Mouse (Mus musculus): ENCODE results near the gene Zg16. TPM values are rescaled to one million over a fixed set of nuclear protein-coding genes. Genes with fewer than 3 reads are reported as not detected.

The Zg16 gene
- polyA plus RNA-seq, 1 experiment from 2014 or later = not detected

DNA sequence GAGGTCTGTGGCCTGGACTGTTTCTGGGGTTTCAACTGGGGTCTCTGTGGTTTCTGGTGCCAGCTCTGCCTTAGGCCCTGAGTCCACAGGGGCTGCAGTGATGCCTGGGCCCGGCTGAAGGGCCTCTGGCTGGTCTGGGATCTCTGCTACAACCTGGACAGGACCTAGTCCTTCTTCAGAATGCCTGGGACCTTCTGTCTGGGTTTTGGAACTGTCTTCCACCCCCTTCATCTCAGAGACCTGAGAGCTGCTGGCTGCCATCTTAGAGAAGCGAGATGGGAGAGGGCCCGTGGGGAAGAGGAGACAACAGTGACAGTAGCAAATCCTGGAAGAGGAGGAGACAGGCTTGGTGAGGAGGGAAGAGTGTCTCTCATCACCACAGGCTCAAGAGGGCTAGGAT, 67.1 kb downstream of the Zg16 start:
- Histone ChIP-seq H3K4me1 (ENCODE audit: control insufficient read depth, insufficient read depth, low read depth, low read length) (peaks cover 67% of the 10 kb centered on the region), H3K36me3 (ENCODE audit: control insufficient read depth, insufficient read depth, low read length) (peaks cover 14% of the 10 kb centered on the region), H3K27ac (ENCODE audit: low read depth, low read length) (peak overlapping the region; percentile 21; the same call in 1 of the 2 replicates), H3K4me2 (ENCODE audit: low read length) (peak overlapping the region; percentile 91), H3K27me3 (replicated peaks; ENCODE audit: control insufficient read depth, insufficient read depth, low read length) (no peaks in the 10 kb centered on the region), H3K4me3 (ENCODE audit: low read length) (peak overlapping the region; percentile 59), H3K9me3 (ENCODE audit: control insufficient read depth, low read length) (no peaks in the 10 kb centered on the region), H3K9ac (ENCODE audit: low read depth, low read length) (peak overlapping the region; percentile 83)
- WGBS = 44% methylated on average over 3 of the region's 3 CpGs
- ATAC-seq = no peak

DNA sequence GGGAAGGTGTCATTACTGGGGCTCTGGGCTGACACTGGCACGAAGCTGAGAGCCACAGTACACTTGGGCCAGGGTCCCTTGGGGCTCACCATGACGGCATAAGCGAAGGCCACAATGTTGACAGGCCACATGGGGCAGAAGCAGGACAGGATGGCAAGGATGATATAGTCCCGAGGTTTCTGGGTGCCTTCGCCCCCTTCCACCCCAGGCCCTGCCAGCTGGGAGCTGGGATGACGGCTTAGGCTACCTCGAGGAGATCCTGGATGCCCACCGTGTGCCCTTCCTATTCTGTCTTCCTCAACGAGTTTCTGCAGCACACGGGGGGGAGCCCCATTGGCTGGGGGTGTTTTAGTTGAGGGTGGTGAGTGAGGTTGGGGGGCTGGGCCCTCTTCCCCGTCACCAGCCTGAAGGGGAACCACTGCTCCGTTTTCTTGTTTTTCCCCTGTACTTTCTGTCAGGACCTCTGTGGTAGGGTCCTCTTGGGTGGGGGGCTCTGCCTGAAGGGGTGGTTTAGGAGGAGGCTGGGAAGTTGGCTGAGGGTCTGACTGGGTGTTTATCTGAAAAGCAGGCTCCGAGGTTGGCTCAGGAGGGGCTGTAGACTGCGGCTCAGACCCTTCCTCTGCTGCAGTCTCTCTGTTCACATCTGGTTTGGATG, 67.7 kb downstream of the Zg16 start:
- no peaks in the 10 kb centered on the region for H3K27me3 ChIP-seq (replicated peaks; ENCODE audit: control insufficient read depth, insufficient read depth, low read length)
- H3K36me3 ChIP-seq (ENCODE audit: control insufficient read depth, insufficient read depth, low read length) = peaks cover 14% of the 10 kb centered on the region
- H3K9me3 ChIP-seq (ENCODE audit: control insufficient read depth, low read length) = no peaks in the 10 kb centered on the region
- H3K4me1 ChIP-seq (ENCODE audit: control insufficient read depth, insufficient read depth, low read depth, low read length) = peaks cover 64% of the 10 kb centered on the region
- H3K27ac ChIP-seq (ENCODE audit: low read depth, low read length) = peak overlapping the region; percentile 21; the same call in 1 of the 2 replicates
- ATAC-seq = no peak
- peak overlapping the region; percentile 91 for H3K4me2 ChIP-seq (ENCODE audit: low read length)
- peak overlapping the region; percentile 59 for H3K4me3 ChIP-seq (ENCODE audit: low read length)
- peak overlapping the region; percentile 83 for H3K9ac ChIP-seq (ENCODE audit: low read depth, low read length)
- 80% methylated on average over 14 of the region's 14 CpGs for WGBS

DNA sequence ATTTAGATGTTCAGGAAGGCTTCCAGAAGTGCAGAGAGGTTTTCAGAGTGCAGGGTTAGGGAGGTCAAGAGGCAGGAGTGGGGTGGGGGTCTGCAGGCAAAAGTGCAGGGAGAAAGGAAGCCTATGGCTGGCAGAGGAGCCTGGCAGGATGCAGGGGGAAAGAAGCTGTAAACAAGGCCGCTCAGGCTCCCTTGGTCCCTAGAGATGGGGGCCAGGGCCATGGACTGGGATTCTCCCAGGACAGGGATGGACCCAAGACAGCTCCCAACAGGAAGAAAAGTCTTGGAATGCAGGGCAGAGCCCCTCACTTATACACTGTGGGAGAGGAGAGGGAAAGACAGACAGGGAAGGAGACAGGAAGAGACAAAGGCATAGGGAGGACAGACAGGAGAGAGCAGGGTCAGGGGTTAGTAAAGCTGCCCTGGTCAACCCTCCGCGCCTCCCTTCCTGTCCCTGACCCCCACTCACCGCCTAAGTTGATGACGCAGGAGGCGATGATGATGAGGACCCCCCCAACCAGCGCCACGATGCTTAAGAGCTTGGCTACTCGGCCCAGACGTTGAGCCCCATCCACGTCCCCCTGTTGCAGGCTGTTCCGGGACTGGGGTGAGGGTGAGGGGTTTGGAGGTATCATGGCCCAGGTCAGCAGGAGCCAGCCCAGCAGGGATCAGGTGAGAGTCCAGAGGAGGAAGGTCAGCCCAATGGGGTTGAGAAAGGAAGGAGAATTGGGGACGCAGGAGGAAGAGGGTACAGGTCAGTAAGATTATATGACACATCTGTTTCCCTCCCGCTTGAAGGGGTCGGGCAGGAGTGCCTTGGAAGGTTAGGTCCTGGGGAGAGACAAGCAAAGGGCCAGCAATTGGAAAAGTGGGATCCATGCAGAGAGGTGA, 68.5 kb downstream of the Zg16 start:
- H3K4me2 ChIP-seq (ENCODE audit: low read length) = peak overlapping the region; percentile 91
- H3K4me3 ChIP-seq (ENCODE audit: low read length) = no peak overlapping the region
- peaks cover 61% of the 10 kb centered on the region for H3K4me1 ChIP-seq (ENCODE audit: control insufficient read depth, insufficient read depth, low read depth, low read length)
- H3K36me3 ChIP-seq (ENCODE audit: control insufficient read depth, insufficient read depth, low read length) = peaks cover 14% of the 10 kb centered on the region
- peak overlapping the region; percentile 12 for H3K9ac ChIP-seq (ENCODE audit: low read depth, low read length)
- H3K27me3 ChIP-seq (replicated peaks; ENCODE audit: control insufficient read depth, insufficient read depth, low read length) = no peaks in the 10 kb centered on the region
- H3K27ac ChIP-seq (ENCODE audit: low read depth, low read length) = no peak overlapping the region
- WGBS = 86% methylated on average over 15 of the region's 15 CpGs
- ATAC-seq = no peak
- H3K9me3 ChIP-seq (ENCODE audit: control insufficient read depth, low read length) = no peaks in the 10 kb centered on the region

DNA sequence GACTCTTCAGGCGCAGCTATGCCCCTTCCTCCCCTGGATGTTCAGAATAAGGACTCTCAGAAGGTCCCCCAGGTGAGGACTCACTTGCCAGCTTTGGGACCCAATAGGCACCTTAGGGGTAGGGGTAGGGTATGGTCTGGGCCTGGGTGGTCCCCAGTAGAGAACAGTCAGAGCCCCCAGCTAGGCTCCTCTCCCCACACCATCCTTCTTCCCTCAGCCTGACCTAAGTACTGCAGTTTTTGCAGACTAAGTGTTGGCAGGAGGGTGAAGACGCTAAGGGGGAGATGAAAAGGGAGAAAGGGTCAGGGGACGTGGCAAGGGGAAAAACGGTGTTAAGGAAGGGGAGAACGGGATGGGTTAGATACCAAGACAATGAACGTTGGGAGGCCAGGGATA, 69.2 kb downstream of the Zg16 start:
- H3K36me3 ChIP-seq (ENCODE audit: control insufficient read depth, insufficient read depth, low read length) = peaks cover 8% of the 10 kb centered on the region
- no peaks in the 10 kb centered on the region for H3K27me3 ChIP-seq (replicated peaks; ENCODE audit: control insufficient read depth, insufficient read depth, low read length)
- ATAC-seq = no peak
- peak overlapping the region; percentile 33 for H3K4me2 ChIP-seq (ENCODE audit: low read length)
- H3K9me3 ChIP-seq (ENCODE audit: control insufficient read depth, low read length) = no peaks in the 10 kb centered on the region
- H3K4me1 ChIP-seq (ENCODE audit: control insufficient read depth, insufficient read depth, low read depth, low read length) = peaks cover 54% of the 10 kb centered on the region
- peak overlapping the region; percentile 39 for H3K9ac ChIP-seq (ENCODE audit: low read depth, low read length)
- H3K27ac ChIP-seq (ENCODE audit: low read depth, low read length) = peak overlapping the region; percentile 49; the same call in 1 of the 2 replicates
- 56% methylated on average over 6 of the region's 6 CpGs for WGBS
- no peak overlapping the region for H3K4me3 ChIP-seq (ENCODE audit: low read length)

DNA sequence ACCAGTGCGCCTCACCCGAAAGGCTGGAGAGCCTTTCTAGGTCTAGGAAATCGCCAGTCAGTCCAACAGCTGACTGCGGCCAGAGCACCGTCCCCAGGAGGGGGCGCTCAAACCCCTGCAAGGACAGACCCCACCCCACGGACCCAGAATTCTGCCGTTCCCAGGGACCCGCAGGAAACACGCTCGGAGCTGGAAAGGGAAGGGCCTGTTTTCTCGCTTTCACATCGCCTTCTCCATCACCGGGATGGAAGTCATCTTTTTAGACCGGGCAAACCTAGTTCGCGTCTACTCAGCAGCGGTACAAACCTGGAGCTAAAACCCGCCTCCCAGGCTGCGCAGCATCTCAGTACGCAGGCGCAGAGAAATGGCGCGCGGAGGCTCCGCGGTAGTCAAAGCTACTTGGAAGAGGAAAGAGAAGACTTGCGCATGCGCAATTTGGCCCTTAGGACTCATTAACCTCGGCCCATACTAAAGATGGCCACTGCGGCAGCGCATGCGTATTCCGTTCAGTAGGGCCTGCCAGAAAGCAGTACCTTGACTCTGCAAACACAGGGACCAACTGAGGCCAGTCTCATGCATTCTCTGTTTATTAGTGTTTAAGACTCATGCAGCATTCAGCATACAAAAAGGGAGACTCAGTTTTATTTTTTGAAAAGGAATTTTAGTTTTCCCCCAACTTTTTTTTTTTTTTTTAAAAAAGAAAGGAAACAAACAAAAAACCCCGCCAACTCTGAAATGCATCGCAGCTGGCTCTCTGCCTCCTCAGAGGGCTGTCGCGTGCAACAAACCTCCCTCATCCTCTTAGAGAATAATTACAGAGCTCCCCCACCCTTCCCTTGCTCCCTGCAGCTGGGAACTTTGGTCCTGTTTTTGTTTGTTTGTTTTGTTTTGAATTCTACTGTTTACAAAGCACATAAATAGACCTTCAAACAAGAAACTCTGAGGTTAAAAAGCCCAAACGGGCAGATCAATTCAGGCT, 69.9 kb downstream of the Zg16 start, which contains the start of gene Pagr1a:
Pagr1a (minus strand) TSS at position 382 of the 979 bp plus-strand sequence.
- Histone ChIP-seq H3K4me3 (ENCODE audit: low read length) (peak within 1 kb of the TSS; percentile 64), H3K9me3 (ENCODE audit: control insufficient read depth, low read length) (no peaks in the 10 kb centered on the region), H3K36me3 (ENCODE audit: control insufficient read depth, insufficient read depth, low read length) (peaks cover 2% of the 10 kb centered on the region), H3K27ac (ENCODE audit: low read depth, low read length) (peak within 1 kb of the TSS; percentile 96), H3K9ac (ENCODE audit: low read depth, low read length) (peak within 1 kb of the TSS; percentile 87), H3K4me1 (ENCODE audit: control insufficient read depth, insufficient read depth, low read depth, low read length) (peaks cover 52% of the 10 kb centered on the region), H3K4me2 (ENCODE audit: low read length) (peak within 1 kb of the TSS; percentile 83), H3K27me3 (replicated peaks; ENCODE audit: control insufficient read depth, insufficient read depth, low read length) (no peaks in the 10 kb centered on the region)
- ATAC-seq = peak; percentile 81
- WGBS = 2% methylated on average over 39 of the region's 39 CpGs

DNA sequence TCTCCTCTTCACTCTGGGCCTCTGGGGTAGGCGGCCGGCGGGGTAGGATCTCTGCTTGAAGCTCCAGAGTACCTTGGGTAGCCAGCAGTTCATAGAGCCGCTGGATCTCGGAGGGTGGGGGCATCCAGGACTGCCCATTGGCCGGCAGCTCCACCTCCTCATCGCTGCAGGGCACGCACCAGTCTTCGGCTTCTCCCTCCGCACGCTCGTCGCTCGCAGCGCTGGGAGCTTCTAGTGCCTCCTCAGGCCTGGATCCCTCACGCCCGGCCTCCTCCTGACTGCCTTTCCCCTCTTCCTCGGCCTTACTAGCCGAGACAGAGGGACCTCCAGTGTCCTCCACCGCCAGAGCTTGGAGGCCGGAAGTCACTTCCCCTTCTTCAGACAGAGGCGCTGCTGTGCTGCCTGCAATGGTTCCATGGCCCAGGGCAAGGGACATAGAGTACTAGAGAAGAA, 70.6 kb downstream of the Zg16 start:
- Histone ChIP-seq H3K36me3 (ENCODE audit: control insufficient read depth, insufficient read depth, low read length) (no peaks in the 10 kb centered on the region; the same call in 1 of the 2 replicates), H3K9ac (ENCODE audit: low read depth, low read length) (peak overlapping the region; percentile 87), H3K9me3 (ENCODE audit: control insufficient read depth, low read length) (no peaks in the 10 kb centered on the region), H3K4me3 (ENCODE audit: low read length) (peak overlapping the region; percentile 64), H3K4me1 (ENCODE audit: control insufficient read depth, insufficient read depth, low read depth, low read length) (peaks cover 51% of the 10 kb centered on the region), H3K27me3 (replicated peaks; ENCODE audit: control insufficient read depth, insufficient read depth, low read length) (no peaks in the 10 kb centered on the region), H3K27ac (ENCODE audit: low read depth, low read length) (peak overlapping the region; percentile 96), H3K4me2 (ENCODE audit: low read length) (peak overlapping the region; percentile 83)
- ATAC-seq = peak; percentile 38
- under 1% methylated on average over 20 of the region's 22 CpGs for WGBS

DNA sequence TGATC, 70.8 kb downstream of the Zg16 start, which contains the start of gene Pagr1b:
Pagr1b (minus strand) TSS at position 4 of the 5 bp plus-strand sequence.
- Histone ChIP-seq H3K4me2 (ENCODE audit: low read length) (peak within 1 kb of the TSS; percentile 83), H3K27me3 (replicated peaks; ENCODE audit: control insufficient read depth, insufficient read depth, low read length) (no peaks in the 10 kb centered on the region), H3K9ac (ENCODE audit: low read depth, low read length) (peak within 1 kb of the TSS; percentile 87), H3K9me3 (ENCODE audit: control insufficient read depth, low read length) (no peaks in the 10 kb centered on the region), H3K4me3 (ENCODE audit: low read length) (peak within 1 kb of the TSS; percentile 64), H3K27ac (ENCODE audit: low read depth, low read length) (peak within 1 kb of the TSS; percentile 96), H3K4me1 (ENCODE audit: control insufficient read depth, insufficient read depth, low read depth, low read length) (peaks cover 48% of the 10 kb centered on the region), H3K36me3 (ENCODE audit: control insufficient read depth, insufficient read depth, low read length) (no peaks in the 10 kb centered on the region; the same call in 1 of the 2 replicates)
- no peak for ATAC-seq

DNA sequence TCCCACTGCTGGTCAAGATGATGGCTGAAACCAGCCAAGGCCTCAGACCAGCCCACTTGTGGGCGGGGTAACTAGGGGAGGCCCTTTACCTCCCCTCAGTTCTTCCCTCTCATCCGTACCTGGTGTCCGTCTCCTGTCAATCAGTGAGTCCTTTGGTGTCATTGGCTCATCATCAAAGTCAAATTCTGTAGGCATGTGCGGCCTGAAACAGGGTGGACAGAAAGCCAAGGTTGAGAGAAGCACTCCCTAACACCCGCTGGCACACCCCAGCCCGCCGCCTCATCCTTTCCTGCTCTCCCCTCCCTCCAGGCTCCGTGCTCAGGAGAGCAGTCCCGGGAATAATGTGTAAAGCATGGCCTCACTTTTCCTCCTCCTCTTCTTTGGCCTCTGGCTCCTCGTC, 71.0 kb downstream of the Zg16 start:
- no peaks in the 10 kb centered on the region for H3K9me3 ChIP-seq (ENCODE audit: control insufficient read depth, low read length)
- ATAC-seq = peak; percentile 12
- peaks cover 46% of the 10 kb centered on the region for H3K4me1 ChIP-seq (ENCODE audit: control insufficient read depth, insufficient read depth, low read depth, low read length)
- H3K4me3 ChIP-seq (ENCODE audit: low read length) = peak overlapping the region; percentile 64
- peak overlapping the region; percentile 83 for H3K4me2 ChIP-seq (ENCODE audit: low read length)
- WGBS = 0% methylated on average over 10 of the region's 10 CpGs
- H3K27ac ChIP-seq (ENCODE audit: low read depth, low read length) = peak overlapping the region; percentile 96
- no peaks in the 10 kb centered on the region for H3K27me3 ChIP-seq (replicated peaks; ENCODE audit: control insufficient read depth, insufficient read depth, low read length)
- no peaks in the 10 kb centered on the region; the same call in 1 of the 2 replicates for H3K36me3 ChIP-seq (ENCODE audit: control insufficient read depth, insufficient read depth, low read length)
- peak overlapping the region; percentile 87 for H3K9ac ChIP-seq (ENCODE audit: low read depth, low read length)

All from hindbrain, embryonic 16.5 days (tissue).